Mouse (Mus musculus) hindbrain, postnatal 0 days (tissue): ENCODE results near the gene Gcnt2. TPM values are rescaled to one million over a fixed set of nuclear protein-coding genes. Genes with fewer than 3 reads are reported as not detected.

Source experiments
- ATAC-seq: fragments of 200-750 bp; cut with Nextera tagmentation; 2 replicates; pipeline ENCODE4 v1.8.0; 2017; ENCODE audit warnings: mild to moderate bottlenecking, moderate TSS enrichment, moderate library complexity
- DNase-seq: peaks from one replicate; pipeline ENCODE4 v3.0.0-alpha.2; 2015; ENCODE audit warnings: low spot score
- H3K27ac ChIP-seq: fragments of 300-500 bp; sonication (generic); 2 replicates; pipeline ENCODE4 v1.5.1; 2014; ENCODE audit warnings: mild to moderate bottlenecking
- H3K27me3 ChIP-seq: fragments of 300-500 bp; sonication (generic); 2 replicates; pipeline ENCODE4 v1.6.1; 2014; ENCODE audit warnings: low read length, mixed read lengths; ENCODE audit not compliant: insufficient read depth
- H3K36me3 ChIP-seq: fragments of 300-500 bp; sonication (generic); 2 replicates; pipeline ENCODE4 v1.6.1; 2014; ENCODE audit warnings: low read length, mixed read lengths; ENCODE audit not compliant: insufficient read depth
- H3K4me1 ChIP-seq: fragments of 300-500 bp; sonication (generic); 2 replicates; pipeline ENCODE4 v1.6.1; 2014; ENCODE audit warnings: antibody characterized with exemption, low read length, mixed read lengths; ENCODE audit not compliant: insufficient read depth
- H3K4me2 ChIP-seq: fragments of 300-500 bp; sonication (generic); 2 replicates; pipeline ENCODE4 v1.6.1; 2014; ENCODE audit warnings: low read depth, mild to moderate bottlenecking, low read length, moderate library complexity, mixed read lengths
- H3K4me3 ChIP-seq: fragments of 300-500 bp; sonication (generic); 2 replicates; pipeline ENCODE4 v1.5.1; 2014; ENCODE audit warnings: low read length
- H3K9ac ChIP-seq: fragments of 300-500 bp; sonication (generic); replicated peaks from 2 replicates; pipeline ENCODE4 v1.6.1; 2014; ENCODE audit warnings: mild to moderate bottlenecking, low read length, moderate library complexity, mixed read lengths
- H3K9me3 ChIP-seq: fragments of 300-500 bp; sonication (generic); 2 replicates; pipeline ENCODE4 v1.6.1; 2016; ENCODE audit warnings: low read length, mixed read lengths
- CTCF ChIP-seq: IDR thresholded peaks from 2 replicates; pipeline ENCODE4 v1.5.1; 2016; ENCODE audit warnings: antibody characterized with exemption, control low read depth, low read depth
- WGBS: fragments of 180-500 bp; shearing (Covaris S2); extraction: QIAGEN DNeasy Blood & Tissue Kit; methylation state at CpG from one replicate; pipeline ENCODE4 v1.1.7; 2014; 5-methylcytosine and 5-hydroxymethylcytosine counted together
- polyA plus RNA-seq: library from polyadenylated mRNA; unstranded; fragments of >200 nt; fragmentation: Nextera tagmentation; extraction: Ambion mirVana; gene quantifications from 2 replicates; pipeline ENCODE4 v1.2.1, GENCODE M21; 2015
- total RNA-seq: library from RNA; depleted of rRNA; stranded (reverse); fragments of >200 nt; gene quantifications from 2 replicates; pipeline ENCODE4 v1.2.3, GENCODE M21; 2014

Gcnt2 gene
- total and polyA plus RNA-seq, 2 experiments from 2014 or later, result 2.9 to 12.0 TPM

DNA sequence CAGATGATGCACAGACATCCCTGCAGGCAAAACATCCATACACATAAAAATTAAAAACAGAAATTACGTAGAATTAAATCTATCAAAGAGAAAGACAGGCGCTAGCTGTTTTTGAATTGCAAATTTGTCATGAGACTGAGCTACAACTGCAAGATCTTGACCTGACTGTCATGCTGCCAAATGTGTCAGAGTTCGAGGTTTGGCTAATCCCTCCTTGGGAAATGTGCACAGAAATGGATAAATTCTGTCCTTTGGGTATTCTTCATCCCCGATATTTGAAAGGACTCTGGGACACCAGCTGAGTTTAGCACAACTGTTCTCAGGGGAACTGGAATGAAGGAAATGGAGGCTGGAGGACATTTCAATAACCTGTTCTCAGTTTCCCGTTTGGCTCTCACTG is 41.7 kb downstream of the Gcnt2 start:
- ATAC-seq (no peak), DNase-seq (no peak)
- no peak for TF ChIP-seq CTCF
- Histone ChIP-seq H3K4me3 (no peak overlapping the region), H3K27me3 (no peaks in the 10 kb centered on the region), H3K27ac (no peak overlapping the region), H3K4me2 (no peak overlapping the region), H3K9me3 (no peaks in the 10 kb centered on the region), H3K36me3 (no peaks in the 10 kb centered on the region), H3K9ac (no peak overlapping the region), H3K4me1 (no peaks in the 10 kb centered on the region)
- WGBS, result 58% methylated on average over 5 of the region's 5 CpGs

DNA sequence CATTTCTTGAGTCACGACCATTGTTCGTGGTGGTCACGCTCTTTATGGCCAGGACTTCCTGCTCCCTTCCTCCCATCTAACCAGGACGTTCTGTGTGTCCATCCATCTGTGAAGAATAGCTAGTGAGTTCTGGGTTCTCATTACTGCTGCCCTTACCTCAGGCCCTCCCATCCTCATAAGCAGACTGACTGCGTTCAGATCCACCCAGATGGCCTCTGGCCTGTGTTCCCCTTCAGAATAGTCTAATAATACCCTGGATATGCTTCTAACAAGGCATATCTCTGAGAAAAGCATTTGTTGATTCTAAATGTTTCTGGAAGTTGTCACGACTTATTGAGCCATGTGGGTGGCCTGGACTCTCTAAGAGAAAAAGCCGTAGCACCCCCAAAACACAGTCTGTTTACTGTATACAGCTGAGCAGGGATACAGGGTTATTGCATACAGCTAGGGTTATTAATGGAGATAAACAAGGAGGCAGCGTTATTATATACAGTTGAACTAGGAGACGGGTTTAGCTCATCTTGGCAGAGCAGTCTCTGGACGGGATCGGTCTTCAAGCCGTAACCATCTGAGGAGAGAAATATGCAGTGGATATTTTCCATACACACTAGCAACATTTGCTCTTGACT is 42.4 kb downstream of the Gcnt2 start:
- TF ChIP-seq CTCF, result no peak
- Histone ChIP-seq H3K9me3 (no peaks in the 10 kb centered on the region), H3K4me1 (no peaks in the 10 kb centered on the region), H3K4me3 (no peak overlapping the region), H3K27ac (no peak overlapping the region), H3K4me2 (no peak overlapping the region), H3K36me3 (no peaks in the 10 kb centered on the region), H3K27me3 (no peaks in the 10 kb centered on the region), H3K9ac (no peak overlapping the region)
- WGBS, result 71% methylated on average over 12 of the region's 12 CpGs
- DNase-seq (no peak), ATAC-seq (no peak)

DNA sequence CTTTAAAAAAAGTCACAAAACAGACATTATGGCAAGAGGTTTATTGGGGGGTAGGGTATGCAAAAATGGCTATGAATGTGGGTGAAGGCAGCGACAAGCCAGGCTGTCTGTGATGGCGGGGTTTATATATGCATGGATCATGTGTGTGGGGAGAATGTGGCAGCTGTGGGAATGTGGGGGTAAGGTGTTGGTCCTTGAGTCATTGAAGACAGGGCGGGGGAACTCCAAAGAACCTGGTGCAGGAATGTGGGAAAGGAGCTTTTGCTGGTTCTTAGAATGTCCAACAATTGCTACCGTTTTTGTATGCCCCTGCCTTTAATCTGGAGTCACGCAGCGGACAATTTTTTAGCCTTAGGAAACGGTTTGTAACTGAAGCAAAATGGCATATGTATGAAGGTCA is 44.5 kb downstream of the Gcnt2 start:
- no peaks in the 10 kb centered on the region for H3K4me1 ChIP-seq
- no peaks in the 10 kb centered on the region for H3K27me3 ChIP-seq
- ATAC-seq, result no peak
- no peak for TF ChIP-seq CTCF
- no peak overlapping the region for H3K27ac ChIP-seq
- no peak overlapping the region for H3K4me2 ChIP-seq
- 97% methylated on average over 7 of the region's 7 CpGs for WGBS
- no peak for DNase-seq
- H3K9me3 ChIP-seq, result no peaks in the 10 kb centered on the region
- no peak overlapping the region for H3K9ac ChIP-seq
- H3K36me3 ChIP-seq, result no peaks in the 10 kb centered on the region
- no peak overlapping the region for H3K4me3 ChIP-seq

DNA sequence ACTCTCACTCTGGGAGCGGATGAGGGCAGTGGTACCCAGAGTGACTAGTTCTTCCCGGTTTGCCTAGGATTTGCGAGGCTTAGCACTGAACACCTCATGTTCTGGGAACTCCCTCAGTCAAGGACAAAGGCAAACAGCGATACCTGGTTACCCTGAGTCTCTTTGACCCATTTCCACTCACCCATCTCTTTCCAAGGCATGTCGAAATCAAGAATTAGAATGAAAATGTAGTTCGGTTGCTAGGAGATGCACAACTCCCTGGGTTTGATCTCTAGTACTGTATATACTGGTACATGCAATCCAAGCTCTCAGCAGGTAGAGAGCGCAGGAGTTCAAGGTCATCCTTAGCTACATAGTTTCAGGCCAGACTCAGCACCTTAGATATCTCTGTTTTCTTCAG is 47.0 kb downstream of the Gcnt2 start:
- Histone ChIP-seq H3K9ac (no peak overlapping the region), H3K27ac (no peak overlapping the region), H3K36me3 (no peaks in the 10 kb centered on the region), H3K9me3 (no peaks in the 10 kb centered on the region), H3K4me1 (no peaks in the 10 kb centered on the region), H3K27me3 (no peaks in the 10 kb centered on the region), H3K4me2 (no peak overlapping the region), H3K4me3 (no peak overlapping the region)
- WGBS, result 81% methylated on average over 7 of the region's 7 CpGs
- ATAC-seq, result no peak
- DNase-seq, result no peak
- TF ChIP-seq CTCF, result no peak

DNA sequence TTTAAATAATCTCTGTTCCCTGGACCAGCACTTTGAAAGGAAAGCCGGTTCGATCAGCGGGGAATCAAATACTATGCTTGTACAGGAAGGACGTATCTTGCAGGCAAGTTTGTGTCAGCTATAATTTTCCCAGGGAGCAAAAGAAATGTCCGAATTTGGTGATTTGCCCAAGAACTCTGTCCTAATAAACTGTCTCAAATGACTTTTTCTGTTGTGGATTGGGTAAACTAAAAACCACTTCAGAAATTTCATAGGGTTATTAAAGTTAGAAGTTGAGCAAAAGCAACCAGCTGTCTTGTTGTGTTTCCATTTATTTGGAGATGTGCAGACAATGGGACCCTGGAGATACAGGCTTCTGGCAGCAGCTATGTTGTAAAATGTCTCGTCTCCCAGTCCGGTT is 47.7 kb downstream of the Gcnt2 start:
- 72% methylated on average over 7 of the region's 7 CpGs for WGBS
- TF ChIP-seq CTCF, result no peak
- H3K27me3 ChIP-seq, result no peaks in the 10 kb centered on the region
- no peak overlapping the region; the same call in 1 of the 2 replicates for H3K27ac ChIP-seq
- ATAC-seq, result no peak
- DNase-seq, result no peak
- no peak overlapping the region for H3K4me3 ChIP-seq
- H3K4me2 ChIP-seq, result no peak overlapping the region
- no peaks in the 10 kb centered on the region for H3K4me1 ChIP-seq
- H3K9ac ChIP-seq, result no peak overlapping the region
- H3K36me3 ChIP-seq, result no peaks in the 10 kb centered on the region
- no peaks in the 10 kb centered on the region for H3K9me3 ChIP-seq

DNA sequence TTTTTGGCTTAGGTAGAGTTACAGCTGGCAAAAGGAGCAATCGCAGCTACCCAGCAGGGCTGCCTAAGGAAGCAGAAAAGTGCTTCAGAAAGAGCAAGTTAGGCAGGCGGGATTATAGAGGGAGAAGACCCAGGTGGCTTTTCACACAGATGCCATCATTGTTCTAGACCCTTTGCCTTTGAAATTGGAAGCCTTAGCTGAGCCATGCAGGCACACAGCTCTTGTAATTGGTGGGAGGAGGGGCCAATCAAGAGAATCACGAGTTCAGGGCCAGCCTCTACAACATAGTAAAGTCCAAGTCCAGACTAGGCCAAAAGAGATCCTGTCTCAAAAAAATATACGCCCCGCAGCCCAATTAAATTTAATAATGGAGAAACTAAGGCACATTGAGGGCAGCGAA is 48.5 kb downstream of the Gcnt2 start:
- H3K4me3 ChIP-seq, result no peak overlapping the region
- no peaks in the 10 kb centered on the region for H3K9me3 ChIP-seq
- H3K27ac ChIP-seq, result no peak overlapping the region
- no peaks in the 10 kb centered on the region for H3K4me1 ChIP-seq
- 59% methylated on average over 6 of the region's 6 CpGs for WGBS
- no peaks in the 10 kb centered on the region for H3K27me3 ChIP-seq
- ATAC-seq, result no peak
- H3K4me2 ChIP-seq, result no peak overlapping the region
- no peak for DNase-seq
- no peak overlapping the region for H3K9ac ChIP-seq
- TF ChIP-seq CTCF, result no peak
- no peaks in the 10 kb centered on the region for H3K36me3 ChIP-seq

DNA sequence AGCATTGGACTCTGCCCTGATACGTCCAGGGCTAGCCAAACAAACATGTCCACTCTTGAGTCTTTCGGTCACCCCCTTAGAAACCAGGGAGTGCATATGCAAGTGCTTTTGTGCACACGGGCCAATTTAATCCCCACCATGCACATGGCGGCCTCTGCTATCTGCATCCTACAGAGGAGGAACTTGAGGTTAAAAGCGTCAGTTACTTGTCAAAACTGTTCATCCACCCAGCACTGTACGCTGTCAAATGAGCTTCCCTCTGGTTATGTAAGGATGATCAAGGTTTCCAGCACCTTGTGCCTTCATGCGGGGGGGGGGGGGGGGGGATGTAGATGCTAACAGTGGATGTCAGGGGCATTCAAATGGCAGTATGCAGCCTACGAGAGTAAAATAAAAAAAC is 49.5 kb downstream of the Gcnt2 start:
- TF ChIP-seq CTCF, result no peak
- Histone ChIP-seq H3K4me3 (no peak overlapping the region), H3K27ac (no peak overlapping the region), H3K9ac (no peak overlapping the region), H3K4me1 (no peaks in the 10 kb centered on the region), H3K4me2 (no peak overlapping the region), H3K9me3 (no peaks in the 10 kb centered on the region), H3K36me3 (no peaks in the 10 kb centered on the region), H3K27me3 (no peaks in the 10 kb centered on the region)
- DNase-seq (no peak), ATAC-seq (no peak)
- WGBS, result 90% methylated on average over 8 of the region's 8 CpGs
